Mouse (Mus musculus) Patski (cell line): Measurements from ENCODE around the gene Gtf3a. TPM values are rescaled to one million over a fixed set of nuclear protein-coding genes. Genes with fewer than 3 reads are reported as not detected.

Experiments used
- ATAC-seq: fragments of 100-300 bp; one replicate; pipeline ENCODE4 v1.8.0; 2021
- CTCF ChIA-PET: fragments of 350-600 bp; sonication (Branson Sonifier 250); formaldehyde crosslinking; loops from one replicate; lab custom pipeline; 2022; ENCODE audit warnings: inconsistent platforms; lab: Charles Lee
- POLR2A ChIA-PET: fragments of 350-600 bp; sonication (Branson Sonifier 250); formaldehyde crosslinking; loops from one replicate; lab custom pipeline; 2022; ENCODE audit warnings: antibody characterized with exemption, inconsistent platforms; lab: Charles Lee
- DNase-seq: peaks from one replicate; pipeline ENCODE4 v3.0.0-alpha.2; 2011; ENCODE audit warnings: low read depth, low spot score
- H3K27me3 ChIP-seq: fragments of 371-371 bp; one replicate; pipeline ENCODE4 v1.5.1; 2021
- CTCF ChIP-seq: fragments of 100-300 bp; IDR thresholded peaks from one replicate; pipeline ENCODE4 v1.5.1; 2021
- in situ Hi-C: fragments of 300-500 bp; cut with MboI; formaldehyde crosslinking; loops from 3 replicates; pipeline ENCODE4 v1.11.1; 2018; ENCODE audit warnings: low pct_unique_long_range_greater_than_20kb, mixed read lengths
- polyA plus RNA-seq: library from polyadenylated mRNA; unstranded; gene quantifications from one replicate; pipeline ENCODE4 v1.2.3, GENCODE M21; 2021

The Gtf3a gene
- polyA plus RNA-seq, 1 experiment from 2014 or later, result 77.9 TPM

- ATAC-seq, result peak; percentile 83
- ChIA-PET POLR2A (no interaction called here), CTCF (interaction anchor here (1.2 to 2.6 kb wide), 3 partner anchors 8 to 24 kb away, joined by 3 to 11 read pairs (median 4); no protein-coding TSS in a partner anchor)
- peak; percentile 73 for DNase-seq
- H3K27me3 ChIP-seq, result no peaks in the 10 kb centered on the region
- in situ Hi-C loops, result no loop called here
- no peak for TF ChIP-seq CTCF
Measured at GRCm38 (mm10) chr5:146993509-146993908, 45.1 kb downstream of the Gtf3a start.

GRCm38 (mm10) chr5:146994973-146995372, 46.5 kb downstream of the Gtf3a start:
- ATAC-seq (no peak), DNase-seq (no peak)
- ChIA-PET POLR2A (no interaction called here), CTCF (no interaction called here)
- no peak for TF ChIP-seq CTCF
- in situ Hi-C loops, result no loop called here
- H3K27me3 ChIP-seq, result no peaks in the 10 kb centered on the region

GRCm38 (mm10) chr5:146996812-146997211, 48.4 kb downstream of the Gtf3a start:
- in situ Hi-C loops, result no loop called here
- POLR2A ChIA-PET, result no interaction called here
- H3K27me3 ChIP-seq, result no peaks in the 10 kb centered on the region
- no peak for TF ChIP-seq CTCF
- DNase-seq, result no peak
- CTCF ChIA-PET, result no interaction called here
- ATAC-seq, result no peak

GRCm38 (mm10) chr5:146998802-146999201, 50.3 kb downstream of the Gtf3a start:
- no peak for TF ChIP-seq CTCF
- CTCF ChIA-PET, result no interaction called here
- no peak for ATAC-seq
- no peaks in the 10 kb centered on the region for H3K27me3 ChIP-seq
- DNase-seq, result no peak
- in situ Hi-C loops, result no loop called here
- POLR2A ChIA-PET, result no interaction called here

GRCm38 (mm10) chr5:147001312-147001711, 52.9 kb downstream of the Gtf3a start:
- ATAC-seq (no peak), DNase-seq (no peak)
- no peak for TF ChIP-seq CTCF
- no peaks in the 10 kb centered on the region for H3K27me3 ChIP-seq
- ChIA-PET POLR2A (no interaction called here), CTCF (interaction anchor here (1.1 to 1.3 kb wide), 2 partner anchors 8 to 9 kb away, joined by 3 to 4 read pairs; no protein-coding TSS in a partner anchor)
- in situ Hi-C loops, result no loop called here

- H3K27me3 ChIP-seq, result no peaks in the 10 kb centered on the region
- ChIA-PET CTCF (interaction anchor here (1.6 kb wide), 1 partner anchor 12 kb away, joined by 4 read pairs; no protein-coding TSS in a partner anchor), POLR2A (interaction anchor here (0.6 kb wide), 3 partner anchors 25 to 448 kb away, joined by 3 to 5 read pairs (median 5); no protein-coding TSS in a partner anchor)
- TF ChIP-seq CTCF, result no peak
- no peak for DNase-seq
- in situ Hi-C loops, result no loop called here
- no peak for ATAC-seq
Measured at GRCm38 (mm10) chr5:147003303-147003702, 54.8 kb downstream of the Gtf3a start.

Other genes starting within 250 kb of the Gtf3a start
- 135 TPM for gene Usp12, start 153.7 kb upstream of the Gtf3a start, polyA plus RNA-seq
- gene Rpl21, start 115.8 kb upstream of the Gtf3a start, polyA plus RNA-seq, result 581 TPM
- gene Rasl11a, start 103.6 kb upstream of the Gtf3a start, polyA plus RNA-seq, result 630 TPM
- 39.6 TPM for gene Mtif3, start 15.1 kb downstream of the Gtf3a start, polyA plus RNA-seq
- gene Lnx2, start 127.9 kb downstream of the Gtf3a start, polyA plus RNA-seq, result 15.4 TPM
- gene Polr1d, start 128.4 kb downstream of the Gtf3a start, polyA plus RNA-seq, result 168 TPM
- gene Gsx1, start 240.0 kb downstream of the Gtf3a start, polyA plus RNA-seq, result not detected